Mouse (Mus musculus) cerebellum, adult (tissue): ENCODE measurements around the gene Bahd1.

Experiments
- ATAC-seq: cut with Nextera tagmentation; 2 replicates; pipeline ENCODE4 v1.9.2; 2017; ENCODE audit warnings: mild to moderate bottlenecking, moderate library complexity, mixed read lengths; ENCODE audit not compliant: insufficient number of reproducible peaks, low FRiP score, low TSS enrichment

Bahd1 gene

DNA sequence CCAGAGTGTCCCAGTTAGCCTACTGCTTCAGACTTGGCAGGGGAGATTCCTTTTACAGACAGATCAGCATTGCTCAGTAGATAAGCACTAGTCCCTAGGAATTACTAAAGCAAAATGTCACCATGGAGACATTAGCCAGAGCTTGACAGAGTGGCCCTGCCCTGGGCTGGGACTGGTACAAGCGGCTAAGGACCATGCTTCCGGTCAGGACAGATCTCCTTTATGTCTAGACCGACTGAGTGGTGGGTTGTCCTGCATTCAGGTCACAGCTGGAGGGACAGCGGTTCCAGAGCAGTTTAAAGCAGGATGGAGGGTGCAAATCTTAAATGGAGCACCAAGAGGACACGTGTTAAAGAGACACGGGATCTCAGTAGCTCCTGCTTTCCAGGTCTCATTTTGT, 25.8 kb downstream of the Bahd1 start:
- no peak for ATAC-seq

DNA sequence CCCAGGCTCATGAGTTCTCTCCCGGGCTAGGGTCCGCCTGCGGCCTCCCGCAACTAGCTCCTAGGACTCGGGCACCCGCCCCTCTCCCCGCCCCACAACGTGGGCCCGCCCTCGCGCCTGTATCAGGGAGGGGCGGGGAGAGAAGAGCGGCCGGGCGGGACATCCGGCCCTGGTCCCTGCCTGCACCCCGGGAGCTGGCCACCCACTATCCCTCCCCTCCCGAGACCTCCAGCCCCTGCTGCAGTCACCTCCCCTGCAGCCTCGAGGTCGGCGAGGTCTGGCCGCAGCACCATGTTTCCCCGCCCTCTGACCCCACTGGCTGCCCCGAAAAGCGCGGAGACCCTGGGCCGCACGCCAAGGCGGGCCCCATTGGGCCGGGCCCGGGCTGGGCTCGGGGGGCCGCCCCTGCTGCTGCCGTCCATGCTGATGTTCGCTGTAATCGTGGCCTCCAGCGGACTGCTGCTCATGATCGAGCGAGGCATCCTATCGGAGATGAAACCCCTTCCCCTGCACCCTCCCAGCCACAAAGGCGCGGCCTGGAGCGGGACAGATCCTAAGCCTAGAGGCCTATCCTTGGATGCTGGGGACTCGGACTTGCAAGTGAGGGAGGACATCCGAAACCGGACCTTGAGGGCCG, 26.3 kb downstream of the Bahd1 start, which contains the start of gene Chst14:
Gene Chst14, plus strand, starts transcription at position 136 of the 637 bp plus-strand sequence.
- ATAC-seq, result peak; percentile 51

DNA sequence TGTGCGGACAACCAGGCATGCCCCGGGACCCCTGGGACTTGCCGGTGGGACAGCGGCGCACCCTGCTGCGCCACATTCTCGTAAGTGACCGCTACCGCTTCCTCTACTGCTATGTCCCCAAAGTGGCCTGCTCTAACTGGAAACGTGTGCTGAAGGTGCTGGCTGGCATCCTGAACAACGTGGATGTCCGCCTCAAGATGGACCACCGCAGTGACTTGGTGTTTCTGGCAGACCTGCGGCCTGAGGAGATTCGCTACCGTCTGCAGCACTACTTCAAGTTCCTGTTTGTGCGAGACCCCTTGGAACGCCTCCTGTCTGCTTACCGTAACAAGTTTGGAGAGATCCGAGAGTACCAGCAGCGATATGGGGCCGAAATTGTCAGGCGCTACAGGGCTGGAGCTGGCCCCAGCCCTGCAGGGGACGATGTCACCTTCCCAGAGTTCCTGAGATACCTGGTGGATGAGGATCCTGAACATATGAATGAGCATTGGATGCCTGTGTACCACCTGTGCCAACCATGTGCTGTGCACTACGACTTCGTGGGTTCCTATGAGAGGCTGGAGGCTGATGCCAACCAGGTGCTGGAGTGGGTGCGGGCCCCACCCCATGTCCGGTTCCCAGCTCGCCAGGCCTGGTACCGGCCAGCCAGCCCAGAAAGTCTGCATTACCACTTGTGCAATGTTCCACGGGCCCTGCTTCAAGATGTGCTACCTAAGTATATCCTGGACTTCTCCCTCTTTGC, 27.0 kb downstream of the Bahd1 start:
- ATAC-seq, result no peak

DNA sequence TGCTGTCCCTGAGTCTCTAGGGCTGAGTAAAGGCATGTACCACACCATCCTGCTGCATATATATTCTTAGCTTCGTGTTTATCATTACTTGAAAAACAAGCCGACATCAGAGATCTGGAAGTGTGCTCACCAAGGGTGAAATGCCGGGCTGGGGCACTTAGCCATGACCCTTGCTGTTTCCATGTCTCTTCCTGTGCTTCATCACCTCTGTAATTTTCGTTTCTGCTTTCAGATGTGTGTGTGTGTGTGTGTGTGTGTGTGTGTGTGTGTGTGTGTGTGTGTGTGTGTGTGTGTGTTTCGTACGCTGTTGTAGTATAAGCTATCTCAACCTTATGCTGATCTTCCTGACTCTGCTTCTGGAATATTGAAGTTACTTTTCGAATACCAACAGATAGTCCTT, 41.2 kb downstream of the Bahd1 start:
- no peak for ATAC-seq

DNA sequence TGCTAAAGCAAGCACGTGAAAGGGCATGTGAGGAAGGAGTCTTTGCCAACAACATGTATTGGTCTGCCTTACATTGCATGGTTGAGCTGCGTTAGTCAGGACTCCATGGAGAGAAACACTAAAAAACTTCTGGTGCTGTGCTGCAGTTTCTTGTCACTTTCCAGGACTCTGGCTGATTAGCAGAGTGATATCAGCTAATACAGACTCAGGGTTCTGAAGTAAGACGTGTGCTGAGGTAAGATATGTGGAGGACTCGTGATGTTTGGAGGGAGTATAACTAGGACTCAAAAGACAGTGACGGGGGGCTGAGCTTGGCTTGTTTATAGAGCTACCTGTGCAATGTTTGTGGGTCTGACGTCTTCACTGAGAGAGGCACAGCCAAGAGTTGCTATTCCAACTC, 43.1 kb downstream of the Bahd1 start:
- ATAC-seq, result no peak

DNA sequence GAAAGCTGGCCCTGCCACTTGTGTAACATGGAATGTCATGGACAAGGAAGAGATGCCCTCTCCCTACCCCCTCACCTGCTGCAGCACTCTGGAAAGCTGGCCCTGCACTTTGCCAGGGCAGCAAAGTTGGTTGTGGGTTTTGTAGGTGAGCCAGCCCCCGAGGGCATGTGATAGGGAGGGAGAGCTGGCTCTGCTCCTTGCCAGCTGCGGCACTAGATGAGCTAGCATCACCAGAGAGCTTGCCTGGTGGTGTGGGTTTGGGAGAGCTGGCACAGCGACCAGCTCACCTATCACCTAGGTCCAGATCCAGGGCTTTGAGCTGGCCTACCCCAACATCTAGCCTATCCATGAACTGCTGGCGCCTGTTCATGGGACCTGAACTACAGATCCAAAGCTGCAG, 48.6 kb downstream of the Bahd1 start:
- ATAC-seq, result no peak

DNA sequence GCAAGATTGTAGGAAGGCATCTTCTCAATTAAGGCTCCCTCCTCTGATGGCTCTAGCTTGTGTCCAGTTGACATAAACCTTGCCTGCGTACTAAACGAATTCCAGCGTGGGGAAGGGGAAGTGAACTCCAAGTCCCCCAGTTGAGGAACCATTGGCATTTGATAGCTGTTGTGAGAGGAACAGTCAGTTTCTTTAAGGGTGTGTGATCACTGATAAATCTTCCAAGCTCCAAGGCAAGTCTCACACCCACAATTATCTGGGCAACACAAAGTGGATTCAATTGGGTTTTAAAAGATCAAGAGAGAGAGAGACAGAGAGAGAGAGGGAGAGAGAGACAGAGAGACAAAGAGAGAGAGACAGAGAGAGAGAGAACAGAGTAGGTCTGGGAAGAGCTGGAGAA, 49.5 kb downstream of the Bahd1 start:
- ATAC-seq, result no peak

DNA sequence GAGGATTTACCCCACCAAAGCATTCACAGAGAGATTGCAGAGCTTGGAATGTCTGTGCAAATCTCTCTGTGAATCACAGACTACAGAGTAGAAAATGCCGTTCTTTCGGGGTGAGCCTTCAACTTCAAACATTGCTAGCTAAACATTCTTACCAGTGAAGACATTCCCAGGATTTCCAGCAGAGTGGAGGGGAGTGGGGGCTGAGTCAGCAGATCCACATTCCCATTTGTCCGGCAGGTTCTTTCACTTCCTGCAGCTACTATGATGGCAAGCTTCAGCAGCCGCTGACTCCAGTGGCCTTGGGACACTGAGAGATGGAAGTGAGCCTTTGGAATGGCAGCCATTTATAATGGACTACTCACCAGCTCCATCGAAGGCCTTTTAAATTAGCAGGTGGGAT, 56.3 kb downstream of the Bahd1 start:
- ATAC-seq, result no peak

DNA sequence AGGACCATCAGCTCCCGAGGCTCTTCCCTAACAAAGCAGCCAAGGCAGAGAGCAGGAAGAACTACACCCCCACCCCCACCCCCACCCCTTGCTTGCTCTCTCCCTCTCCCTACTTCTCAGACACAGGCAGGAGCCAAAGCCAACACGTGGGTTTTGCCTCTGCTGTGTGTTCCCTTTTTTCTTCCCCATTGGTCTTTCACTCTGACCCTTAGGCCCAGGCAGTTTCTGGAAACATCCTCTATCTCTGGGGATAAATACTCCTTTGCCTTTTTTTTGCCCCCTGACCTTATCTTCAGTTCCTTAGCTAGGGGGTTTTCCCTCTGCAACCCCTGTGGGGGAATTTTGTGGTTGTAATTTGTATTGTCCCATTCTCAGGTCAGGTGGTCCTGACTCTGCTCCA, 59.5 kb downstream of the Bahd1 start:
- no peak for ATAC-seq

DNA sequence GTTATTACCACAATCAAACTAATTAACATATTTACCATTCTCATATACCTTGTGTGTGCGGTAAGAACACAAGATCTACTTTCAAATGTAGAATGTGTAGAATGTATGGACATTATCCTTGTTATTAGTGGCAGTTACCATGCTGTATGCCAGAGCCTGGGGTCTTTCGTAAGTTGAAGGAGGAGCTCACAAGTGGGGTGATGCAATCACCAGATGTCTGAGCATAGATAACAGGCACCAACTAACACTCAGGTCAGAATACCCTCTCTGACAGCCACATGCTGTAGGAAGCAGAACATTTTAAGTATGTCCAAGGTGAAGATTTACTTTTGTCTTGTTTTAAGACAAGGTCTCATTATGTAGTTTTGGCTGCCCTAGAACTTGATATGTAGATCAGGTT, 60.2 kb downstream of the Bahd1 start:
- no peak for ATAC-seq

DNA sequence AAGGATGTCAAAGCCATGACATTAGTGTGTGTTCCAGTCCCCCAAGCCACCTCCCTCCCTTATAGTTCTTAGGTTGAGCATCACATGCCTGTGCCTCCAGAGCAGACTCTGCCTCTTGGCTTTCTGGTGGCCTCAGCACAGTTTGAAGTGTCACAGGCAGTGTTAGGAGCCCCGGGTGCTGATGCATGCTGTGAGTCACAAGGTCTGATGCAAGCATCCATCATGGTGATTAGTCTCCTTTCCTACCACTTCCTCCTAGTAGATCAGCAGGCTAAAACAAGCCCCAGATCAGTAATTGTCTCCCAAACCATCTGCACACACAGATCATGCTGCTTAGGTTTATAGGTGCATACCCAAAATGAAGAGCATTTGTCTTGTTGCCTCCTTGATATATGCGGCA, 61.4 kb downstream of the Bahd1 start:
- no peak for ATAC-seq

DNA sequence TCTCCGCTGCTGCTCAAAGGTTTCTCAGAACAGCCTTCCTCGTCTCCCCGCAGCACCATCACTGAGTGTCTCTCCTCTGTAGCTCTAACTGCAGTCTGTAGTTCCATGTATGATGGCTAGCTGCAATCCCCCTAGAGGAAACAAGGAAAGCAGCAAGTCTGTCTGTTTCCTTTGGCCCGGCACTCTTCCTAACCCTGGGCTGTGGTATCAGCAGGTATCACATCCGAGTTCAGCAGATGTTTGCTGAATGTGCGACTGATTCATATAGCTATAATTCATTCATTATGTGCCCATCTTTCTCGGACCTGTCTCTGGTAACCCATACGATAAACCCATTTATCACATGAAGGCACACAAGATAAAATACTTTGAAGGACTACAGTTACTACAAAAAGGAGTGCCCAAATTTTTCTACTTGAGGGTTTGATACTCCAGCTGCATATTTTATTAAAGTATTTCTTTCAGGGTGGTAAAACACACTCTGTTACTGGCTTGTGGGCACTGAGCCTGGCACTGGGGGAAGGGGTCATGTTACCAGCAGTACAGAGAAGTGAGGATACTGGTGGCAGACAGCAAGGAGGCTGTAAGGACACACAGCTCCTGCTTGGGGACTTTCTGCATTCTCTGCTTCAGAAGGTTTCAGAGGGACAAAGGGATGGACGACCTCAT, 63.0 kb downstream of the Bahd1 start:
- ATAC-seq, result no peak

DNA sequence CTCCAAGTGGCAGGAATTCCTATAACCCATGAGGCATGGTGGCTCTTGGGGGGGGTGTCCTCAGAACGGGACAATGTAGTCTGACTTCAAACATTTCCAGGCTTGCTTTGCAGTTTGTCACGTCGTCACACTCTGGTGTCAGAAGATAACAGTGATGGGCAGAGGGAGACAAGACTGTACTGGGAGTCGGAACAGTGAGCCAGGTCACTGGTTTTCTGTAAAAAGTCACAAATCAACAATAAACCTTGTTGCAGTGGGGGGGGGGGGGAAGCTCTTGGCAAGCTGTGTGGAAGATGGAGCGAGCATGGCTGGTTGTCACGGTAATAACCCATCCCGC, 63.5 kb downstream of the Bahd1 start:
- ATAC-seq, result no peak

DNA sequence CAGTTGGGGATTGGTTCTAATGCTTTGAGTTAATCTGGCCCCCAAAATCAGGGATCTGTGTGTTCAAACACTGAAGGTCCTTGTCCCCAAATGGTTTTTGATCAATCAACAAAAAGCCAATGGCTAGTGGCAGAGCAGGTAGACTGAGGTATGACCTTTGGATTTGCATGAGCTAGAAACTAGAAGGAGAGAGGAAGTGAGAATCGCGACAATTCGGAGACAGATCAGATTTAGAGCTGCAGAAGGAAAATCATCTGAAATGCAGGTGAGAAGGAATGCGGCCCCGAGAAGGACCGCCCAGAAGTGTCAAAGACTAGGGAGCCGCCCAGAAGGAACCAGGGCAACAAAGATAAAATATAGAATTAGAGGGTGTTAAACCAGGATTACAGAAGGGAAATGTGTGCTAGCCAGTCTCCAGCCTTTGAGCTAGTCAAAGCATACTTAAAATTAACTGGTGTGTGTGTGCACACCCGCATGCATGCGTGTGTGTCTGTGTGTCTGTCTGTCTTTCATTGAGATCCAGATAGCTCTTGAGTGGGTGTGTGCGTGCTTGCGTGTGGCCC, 69.5 kb downstream of the Bahd1 start:
- ATAC-seq, result no peak

DNA sequence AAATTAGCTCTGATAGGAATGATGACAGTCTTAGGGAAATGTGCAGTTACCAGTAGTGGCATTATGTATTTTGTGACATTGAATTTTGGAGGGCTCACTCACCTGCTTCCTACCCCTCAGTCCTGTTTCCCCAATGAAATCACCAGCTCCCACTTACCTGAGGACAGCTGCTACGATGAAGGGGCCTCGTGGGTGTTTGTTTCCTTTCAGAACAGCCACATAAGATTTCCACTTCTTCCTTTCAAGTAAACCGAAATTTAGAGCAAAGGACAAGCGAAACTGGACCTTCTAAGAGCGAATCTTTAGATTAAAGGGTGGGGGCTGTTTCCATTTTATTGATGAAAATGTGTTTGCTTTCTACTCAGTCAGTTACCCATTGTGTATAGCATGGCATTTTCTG, 71.9 kb downstream of the Bahd1 start:
- no peak for ATAC-seq

DNA sequence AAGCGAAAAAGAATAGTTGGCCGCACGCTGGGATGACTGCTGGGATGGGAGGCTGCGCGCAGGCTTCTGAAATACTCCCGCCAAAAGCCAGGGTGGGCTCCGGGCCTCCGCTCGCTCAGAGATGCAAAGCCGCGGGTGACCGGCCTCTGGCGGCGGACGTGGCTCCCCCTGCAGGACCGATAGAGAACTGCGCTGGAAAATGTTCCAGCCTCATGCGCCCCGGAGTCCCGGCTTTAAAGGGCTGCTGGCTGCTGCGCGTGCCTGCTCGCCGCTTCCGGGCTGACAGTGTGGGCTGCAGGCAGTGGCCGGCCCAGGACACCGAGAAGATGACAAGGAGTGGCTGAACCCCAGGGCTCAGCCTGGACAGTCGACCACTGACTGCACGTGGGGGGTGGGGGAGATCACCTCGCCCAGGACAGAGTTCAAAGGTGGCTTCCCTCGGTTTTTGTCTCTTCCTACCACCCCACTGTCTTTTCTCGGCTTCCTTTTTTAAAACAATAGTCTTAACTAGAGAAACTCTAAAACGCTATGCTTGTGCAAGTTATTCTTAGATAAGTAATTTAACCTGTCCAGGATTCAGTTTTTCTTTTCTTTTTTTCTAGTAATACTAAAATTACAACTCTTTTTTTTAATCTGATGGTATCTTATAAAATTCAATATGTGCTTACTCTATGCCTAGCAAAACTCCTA, 72.7 kb downstream of the Bahd1 start:
- ATAC-seq, result peak; percentile 46
